Mouse (Mus musculus): ENCODE data around the gene Lrfn2. TPM values are rescaled to one million over a fixed set of nuclear protein-coding genes. Genes with fewer than 3 reads are reported as not detected.

The Lrfn2 gene
- polyA plus RNA-seq, 1 experiment from 2014 or later, result 8.2 TPM

DNA sequence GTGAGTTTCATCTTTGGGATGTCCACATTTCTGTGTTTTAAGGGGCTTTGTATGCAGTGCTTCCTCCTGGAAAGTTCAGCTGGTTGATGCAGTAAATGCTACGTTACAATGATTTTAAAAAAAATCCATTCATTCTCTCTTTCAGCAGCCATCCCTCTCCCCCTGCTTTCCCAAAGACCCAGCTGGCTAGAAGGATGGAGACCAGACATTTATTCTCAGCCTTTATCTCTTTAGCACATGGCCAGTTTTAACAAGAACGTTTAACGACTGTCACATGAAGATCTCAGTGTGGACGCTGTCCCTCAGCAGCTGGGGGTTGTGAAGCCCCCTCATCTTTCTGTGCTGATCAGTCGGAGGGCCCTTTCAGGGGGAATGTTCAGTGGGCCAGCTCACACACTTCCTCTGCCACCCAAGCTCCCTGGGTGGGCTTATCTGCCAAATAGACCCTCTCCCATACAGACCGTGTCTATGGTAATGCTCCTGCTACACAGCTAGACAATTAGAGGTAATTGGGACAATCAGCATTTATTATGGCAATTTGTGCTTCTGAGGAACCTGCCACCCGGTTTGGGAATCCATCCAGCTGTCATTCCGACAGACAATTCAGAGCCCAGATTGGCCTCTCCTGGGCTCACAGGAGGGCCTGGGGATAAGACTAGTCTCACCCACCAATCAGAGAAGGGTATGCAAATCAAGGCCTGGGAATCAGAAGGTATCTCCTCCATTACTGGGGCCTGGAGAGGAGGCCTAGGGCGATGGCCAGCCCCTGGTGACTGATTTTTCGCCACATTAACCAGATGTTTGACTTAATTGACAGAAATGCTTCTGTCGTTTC lies 111.8 kb downstream of the Lrfn2 start:
- Histone ChIP-seq H3K27me3 (peaks cover 31% of the 10 kb centered on the region), H3K36me3 (no peaks in the 10 kb centered on the region), H3K4me2 (no peak overlapping the region), H3K4me3 (no peak overlapping the region), H3K9ac (no peak overlapping the region; the same call in 1 of the 2 replicates), H3K9me3 (no peaks in the 10 kb centered on the region), H3K27ac (replicated peaks) (peak overlapping the region; percentile 74), H3K4me1 (replicated peaks) (peaks cover 21% of the 10 kb centered on the region)
- WGBS, result 5% methylated on average over 11 of the region's 11 CpGs
- peak; percentile 92 for ATAC-seq (ENCODE audit: low read depth)

- Histone ChIP-seq H3K27me3 (peaks cover 22% of the 10 kb centered on the region), H3K36me3 (no peaks in the 10 kb centered on the region), H3K27ac (replicated peaks) (no peak overlapping the region), H3K4me3 (no peak overlapping the region), H3K4me2 (no peak overlapping the region), H3K4me1 (replicated peaks) (peaks cover 21% of the 10 kb centered on the region), H3K9ac (no peak overlapping the region), H3K9me3 (no peaks in the 10 kb centered on the region)
- ATAC-seq (ENCODE audit: low read depth), result no peak
- 26% methylated on average over 4 of the region's 4 CpGs for WGBS
Measured at GRCm38 (mm10) chr17:49047921-49048320, 115.7 kb downstream of the Lrfn2 start.

DNA sequence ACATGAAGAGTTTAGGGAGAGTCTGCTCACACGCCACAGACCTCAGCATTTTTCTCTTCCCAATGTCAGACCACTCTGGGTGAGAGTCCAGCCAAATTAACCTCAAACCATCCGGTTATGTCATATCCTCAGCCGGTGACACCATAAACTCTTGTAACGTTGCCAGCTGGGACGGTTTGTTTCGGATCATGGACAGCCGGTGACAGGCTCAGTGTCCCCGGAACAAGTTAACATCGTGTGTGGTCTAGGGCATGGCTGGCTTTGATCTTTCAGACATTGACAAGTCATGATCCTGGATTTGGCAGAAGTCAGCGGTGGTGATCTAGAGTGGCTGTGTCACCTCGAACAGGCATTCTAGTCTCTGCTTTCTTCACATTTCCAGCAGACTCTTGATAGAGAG lies 119.1 kb downstream of the Lrfn2 start:
- no peak overlapping the region for H3K9ac ChIP-seq
- no peak overlapping the region for H3K4me3 ChIP-seq
- H3K36me3 ChIP-seq, result no peaks in the 10 kb centered on the region
- ATAC-seq (ENCODE audit: low read depth), result no peak
- H3K9me3 ChIP-seq, result no peaks in the 10 kb centered on the region
- no peak overlapping the region for H3K27ac ChIP-seq (replicated peaks)
- H3K4me1 ChIP-seq (replicated peaks), result no peaks in the 10 kb centered on the region
- 89% methylated on average over 11 of the region's 11 CpGs for WGBS
- H3K27me3 ChIP-seq, result peaks cover 16% of the 10 kb centered on the region
- H3K4me2 ChIP-seq, result no peak overlapping the region

DNA sequence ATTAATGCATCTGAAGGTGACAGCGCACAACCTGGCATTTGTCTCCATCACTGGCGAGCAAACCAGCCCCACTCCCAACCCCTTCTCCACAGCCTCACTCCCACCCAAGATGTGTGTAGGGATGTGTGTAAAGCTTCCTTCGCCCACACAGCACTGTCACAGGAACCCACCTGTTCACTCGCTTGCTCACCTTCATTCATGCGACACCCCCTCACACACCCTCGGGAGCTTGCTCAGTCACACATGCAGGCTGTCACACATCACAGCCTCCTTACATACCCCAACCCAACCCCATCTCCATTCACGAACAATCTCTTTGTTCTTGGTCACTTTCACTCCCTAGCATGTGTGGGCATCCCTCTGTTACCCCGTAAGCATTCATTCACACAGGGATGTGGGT lies 129.0 kb downstream of the Lrfn2 start:
- WGBS, result 90% methylated on average over 8 of the region's 8 CpGs
- no peak for ATAC-seq (ENCODE audit: low read depth)
- Histone ChIP-seq H3K4me2 (no peak overlapping the region), H3K4me3 (no peak overlapping the region), H3K27me3 (no peaks in the 10 kb centered on the region; the same call in 1 of the 2 replicates), H3K4me1 (replicated peaks) (peaks cover 16% of the 10 kb centered on the region), H3K9me3 (no peaks in the 10 kb centered on the region), H3K27ac (replicated peaks) (no peak overlapping the region), H3K36me3 (no peaks in the 10 kb centered on the region), H3K9ac (no peak overlapping the region)

- 28% methylated on average over 3 of the region's 3 CpGs for WGBS
- peaks cover 16% of the 10 kb centered on the region for H3K4me1 ChIP-seq (replicated peaks)
- no peak overlapping the region for H3K4me3 ChIP-seq
- peak overlapping the region; percentile 6; the same call in 1 of the 2 replicates for H3K27ac ChIP-seq (replicated peaks)
- ATAC-seq (ENCODE audit: low read depth), result peak; percentile 70
- no peak overlapping the region for H3K9ac ChIP-seq
- H3K9me3 ChIP-seq, result no peaks in the 10 kb centered on the region
- H3K36me3 ChIP-seq, result no peaks in the 10 kb centered on the region
- H3K4me2 ChIP-seq, result no peak overlapping the region
- no peaks in the 10 kb centered on the region; the same call in 1 of the 2 replicates for H3K27me3 ChIP-seq
Measured at GRCm38 (mm10) chr17:49063789-49064188, 131.6 kb downstream of the Lrfn2 start.

DNA sequence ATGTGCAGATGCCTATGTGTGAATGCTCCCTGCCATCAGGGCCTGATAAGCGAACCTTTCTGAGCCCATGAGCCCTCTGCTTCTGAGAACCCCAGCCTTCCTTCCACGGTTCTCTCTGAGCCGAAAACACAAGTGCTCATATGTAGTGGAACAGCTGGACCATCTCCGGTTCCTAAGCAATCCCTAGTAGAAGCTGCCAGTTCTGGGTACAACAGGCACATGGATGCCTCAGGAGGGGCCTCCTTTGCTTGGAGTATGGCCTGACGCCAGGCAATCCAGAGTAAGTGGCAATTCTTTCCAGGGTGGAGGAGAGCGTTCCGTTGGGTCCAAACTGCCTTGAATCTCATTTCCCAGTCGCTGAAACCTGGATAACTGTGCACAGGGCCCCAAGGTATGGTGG lies 132.3 kb downstream of the Lrfn2 start:
- Histone ChIP-seq H3K9ac (no peak overlapping the region), H3K36me3 (no peaks in the 10 kb centered on the region), H3K4me2 (no peak overlapping the region), H3K4me1 (replicated peaks) (peaks cover 16% of the 10 kb centered on the region), H3K27ac (replicated peaks) (no peak overlapping the region), H3K4me3 (no peak overlapping the region), H3K9me3 (no peaks in the 10 kb centered on the region), H3K27me3 (no peaks in the 10 kb centered on the region; the same call in 1 of the 2 replicates)
- no peak for ATAC-seq (ENCODE audit: low read depth)
- WGBS, result 78% methylated on average over 8 of the region's 8 CpGs

GRCm38 (mm10) chr17:49065050-49065449 lies 132.9 kb downstream of the Lrfn2 start:
- Histone ChIP-seq H3K27me3 (no peaks in the 10 kb centered on the region; the same call in 1 of the 2 replicates), H3K4me1 (replicated peaks) (peaks cover 16% of the 10 kb centered on the region), H3K27ac (replicated peaks) (no peak overlapping the region), H3K4me3 (no peak overlapping the region), H3K9me3 (no peaks in the 10 kb centered on the region), H3K36me3 (no peaks in the 10 kb centered on the region), H3K4me2 (no peak overlapping the region), H3K9ac (no peak overlapping the region)
- no peak for ATAC-seq (ENCODE audit: low read depth)
- 90% methylated on average over 3 of the region's 3 CpGs for WGBS

DNA sequence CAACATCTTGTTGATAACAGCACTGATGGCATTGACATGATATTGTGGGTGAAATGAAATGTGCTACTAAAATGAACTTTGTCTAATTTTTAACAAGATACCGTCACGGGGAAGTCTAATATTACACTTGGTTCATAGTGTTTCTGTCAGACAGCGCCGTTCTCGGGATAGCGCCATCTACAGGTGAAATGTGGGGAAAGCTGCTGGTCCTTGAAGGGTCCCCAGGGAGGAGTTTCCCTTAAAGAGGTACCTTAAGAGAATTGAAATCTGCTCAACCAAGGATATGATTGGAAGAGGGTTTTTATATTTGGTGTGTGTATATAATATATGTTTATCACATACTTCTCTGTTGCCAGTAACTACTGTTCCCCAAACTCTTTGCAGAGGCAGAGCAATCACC lies 134.6 kb downstream of the Lrfn2 start:
- no peak overlapping the region for H3K27ac ChIP-seq (replicated peaks)
- H3K9ac ChIP-seq, result no peak overlapping the region
- H3K9me3 ChIP-seq, result no peaks in the 10 kb centered on the region
- no peak overlapping the region for H3K4me2 ChIP-seq
- H3K4me3 ChIP-seq, result no peak overlapping the region
- peaks cover 16% of the 10 kb centered on the region for H3K4me1 ChIP-seq (replicated peaks)
- 0 out of 2 replicates have a peak, but pooled peaks cover 8% of the 10 kb centered on the region for H3K36me3 ChIP-seq
- WGBS, result 69% methylated on average over 6 of the region's 6 CpGs
- ATAC-seq (ENCODE audit: low read depth), result no peak
- H3K27me3 ChIP-seq, result no peaks in the 10 kb centered on the region; the same call in 1 of the 2 replicates

DNA sequence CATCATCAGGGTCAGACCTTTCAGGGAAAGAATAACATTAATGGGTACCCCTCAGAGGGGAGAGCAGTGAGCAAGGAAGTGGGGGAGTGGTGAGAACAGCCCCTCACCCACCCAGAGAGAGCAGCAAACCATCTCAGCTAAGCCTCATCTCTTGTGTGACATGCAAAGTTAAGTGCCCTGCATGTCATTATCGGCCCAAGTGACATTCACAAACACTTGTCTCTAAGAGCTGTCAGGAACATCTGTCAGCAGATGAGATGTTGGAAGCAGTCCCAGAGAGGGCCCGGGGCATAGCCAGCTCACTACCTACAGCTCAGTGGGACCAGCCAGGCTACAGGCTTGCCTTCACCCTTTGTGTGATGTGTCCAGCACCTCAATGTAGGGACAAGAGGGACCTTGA lies 146.0 kb downstream of the Lrfn2 start:
- WGBS, result 37% methylated on average over 2 of the region's 2 CpGs
- 0 out of 2 replicates have a peak, but pooled peaks have one; percentile 23 for ATAC-seq (ENCODE audit: low read depth)

GRCm38 (mm10) chr17:49079647-49080046 lies 147.5 kb downstream of the Lrfn2 start:
- no peaks in the 10 kb centered on the region for H3K36me3 ChIP-seq
- no peak overlapping the region for H3K9ac ChIP-seq
- whole genome bisulfite sequencing, result 71% methylated on average over 2 of the region's 2 CpGs
- no peak overlapping the region for H3K4me2 ChIP-seq
- no peaks in the 10 kb centered on the region for H3K9me3 ChIP-seq
- H3K27me3 ChIP-seq, result no peaks in the 10 kb centered on the region
- no peak overlapping the region for H3K4me3 ChIP-seq
- ATAC-seq (ENCODE audit: low read depth), result no peak
- H3K27ac ChIP-seq (replicated peaks), result no peak overlapping the region
- peaks cover 16% of the 10 kb centered on the region for H3K4me1 ChIP-seq (replicated peaks)

More for the DNA sequence above, 146.0 kb downstream of the Lrfn2 start:
- Histone ChIP-seq H3K4me2 (no peak overlapping the region), H3K4me1 (replicated peaks) (peaks cover 8% of the 10 kb centered on the region; the same call in 1 of the 2 replicates), H3K9ac (no peak overlapping the region), H3K9me3 (no peaks in the 10 kb centered on the region), H3K27ac (replicated peaks) (no peak overlapping the region), H3K36me3 (no peaks in the 10 kb centered on the region), H3K27me3 (no peaks in the 10 kb centered on the region), H3K4me3 (no peak overlapping the region)

- Histone ChIP-seq H3K27me3 (no peaks in the 10 kb centered on the region), H3K27ac (replicated peaks) (no peak overlapping the region), H3K9me3 (no peaks in the 10 kb centered on the region), H3K4me2 (no peak overlapping the region), H3K4me3 (no peak overlapping the region), H3K9ac (no peak overlapping the region), H3K36me3 (no peaks in the 10 kb centered on the region), H3K4me1 (replicated peaks) (peaks cover 8% of the 10 kb centered on the region; the same call in 1 of the 2 replicates)
- WGBS, result 58% methylated on average over 9 of the region's 9 CpGs
- ATAC-seq (ENCODE audit: low read depth), result peak; percentile 61; the same call in 1 of the 2 replicates
Measured at GRCm38 (mm10) chr17:49083594-49084380, 151.6 kb downstream of the Lrfn2 start.

GRCm38 (mm10) chr17:49085111-49085510 lies 152.9 kb downstream of the Lrfn2 start:
- no peak overlapping the region for H3K9ac ChIP-seq
- no peaks in the 10 kb centered on the region for H3K9me3 ChIP-seq
- H3K27me3 ChIP-seq, result no peaks in the 10 kb centered on the region
- H3K27ac ChIP-seq (replicated peaks), result no peak overlapping the region
- H3K4me2 ChIP-seq, result no peak overlapping the region
- 92% methylated on average over 4 of the region's 4 CpGs for WGBS
- ATAC-seq (ENCODE audit: low read depth), result no peak
- peaks cover 8% of the 10 kb centered on the region; the same call in 1 of the 2 replicates for H3K4me1 ChIP-seq (replicated peaks)
- no peak overlapping the region for H3K4me3 ChIP-seq
- H3K36me3 ChIP-seq, result no peaks in the 10 kb centered on the region

All from neural tube, embryonic 13.5 days (tissue).